Mouse (Mus musculus): Measurements from ENCODE around the gene Pitpnm2. TPM values are rescaled to one million over a fixed set of nuclear protein-coding genes. Genes with fewer than 3 reads are reported as not detected.

The Pitpnm2 gene
- total RNA-seq, 1 experiment from 2014 or later, result 17.5 TPM

DNA sequence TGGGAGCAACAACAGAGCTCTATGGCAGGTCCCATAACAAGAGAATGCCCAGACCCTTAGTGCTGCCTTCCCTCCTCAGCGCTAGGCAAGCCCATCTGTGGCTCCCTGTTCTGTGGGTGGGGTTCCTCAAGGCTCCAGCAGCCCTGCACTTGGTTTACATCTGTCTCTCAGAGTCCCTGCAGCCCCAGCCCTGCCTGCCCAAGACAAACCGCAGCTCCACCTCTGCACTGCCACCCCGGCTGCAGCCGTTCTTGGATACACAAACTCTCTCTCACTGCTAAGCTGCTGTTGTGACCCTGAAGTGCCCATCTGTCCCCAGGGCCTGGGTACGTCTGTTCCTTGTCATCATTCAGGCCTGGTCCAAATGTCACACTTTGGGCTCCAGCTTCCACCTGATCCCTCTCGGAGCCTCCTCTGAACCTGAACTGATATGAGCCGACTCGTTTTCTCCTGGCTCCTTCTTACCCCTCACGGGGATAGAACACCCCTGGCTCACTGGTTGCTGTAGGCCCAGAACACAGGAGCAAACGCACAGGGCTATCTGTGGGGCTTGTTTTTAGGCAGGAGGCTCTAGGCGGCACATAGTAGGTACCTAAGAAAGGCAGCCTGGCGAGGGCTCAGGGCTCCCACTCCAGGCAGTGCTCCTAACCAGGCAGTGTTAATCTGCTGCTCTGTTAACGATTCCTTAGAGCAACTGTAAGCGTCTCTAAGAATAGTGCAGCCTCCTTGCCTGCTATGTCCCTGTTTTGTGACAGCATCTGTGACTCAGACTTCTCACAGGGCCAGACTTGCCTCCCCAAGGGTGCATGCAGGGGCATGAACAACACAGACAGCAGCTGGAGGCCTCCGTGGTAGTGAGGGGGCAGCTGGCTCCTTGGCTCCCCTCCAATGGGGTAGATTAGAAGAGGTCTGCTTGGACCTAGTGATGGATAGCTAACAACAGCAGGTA lies 83.7 kb downstream of the Pitpnm2 start:
- ATAC-seq (replicated peaks; ENCODE audit: low read depth, poor library complexity, severe bottlenecking), result peak; percentile 87

DNA sequence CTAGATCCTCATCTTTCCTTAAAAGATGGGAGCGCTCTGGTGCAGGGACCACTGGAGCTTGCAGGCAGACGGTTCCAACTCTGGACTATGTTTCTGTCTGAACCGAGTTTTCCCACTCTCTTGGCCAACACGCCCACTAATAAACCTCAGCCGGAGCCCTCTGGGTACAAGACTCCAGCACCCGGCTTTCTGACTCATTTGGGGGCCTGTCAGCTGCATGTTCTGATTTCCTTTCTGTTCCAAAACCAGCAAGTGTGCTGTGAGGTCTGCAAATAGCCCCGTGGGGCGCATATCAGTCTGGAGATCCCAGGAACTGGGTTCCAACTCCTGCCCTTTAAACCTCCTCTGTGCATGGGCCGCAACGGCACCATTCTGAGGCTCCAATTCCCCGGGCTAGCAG lies 86.1 kb downstream of the Pitpnm2 start:
- ATAC-seq (replicated peaks; ENCODE audit: low read depth, poor library complexity, severe bottlenecking), result no peak

DNA sequence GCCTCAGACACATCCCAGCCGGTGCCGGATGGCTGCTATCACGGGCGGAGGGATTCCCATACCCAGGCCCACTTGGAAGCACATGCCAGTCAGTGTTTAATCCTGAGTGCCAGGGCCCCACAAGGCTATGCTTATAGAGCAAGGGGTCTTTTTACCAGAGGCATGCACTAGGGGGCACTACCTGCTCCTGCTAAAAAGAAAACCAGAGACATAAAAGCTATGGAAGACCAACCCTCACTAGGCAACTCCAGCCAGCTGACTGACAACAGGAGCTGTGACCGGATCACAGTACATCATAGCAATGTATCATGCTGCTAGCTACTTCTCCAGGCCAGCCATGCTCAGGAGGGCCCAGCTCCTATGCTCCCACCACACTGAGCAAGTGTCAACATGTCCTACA lies 87.0 kb downstream of the Pitpnm2 start:
- peak; percentile 59; the same call in 1 of the 2 replicates for ATAC-seq (replicated peaks; ENCODE audit: low read depth, poor library complexity, severe bottlenecking)

DNA sequence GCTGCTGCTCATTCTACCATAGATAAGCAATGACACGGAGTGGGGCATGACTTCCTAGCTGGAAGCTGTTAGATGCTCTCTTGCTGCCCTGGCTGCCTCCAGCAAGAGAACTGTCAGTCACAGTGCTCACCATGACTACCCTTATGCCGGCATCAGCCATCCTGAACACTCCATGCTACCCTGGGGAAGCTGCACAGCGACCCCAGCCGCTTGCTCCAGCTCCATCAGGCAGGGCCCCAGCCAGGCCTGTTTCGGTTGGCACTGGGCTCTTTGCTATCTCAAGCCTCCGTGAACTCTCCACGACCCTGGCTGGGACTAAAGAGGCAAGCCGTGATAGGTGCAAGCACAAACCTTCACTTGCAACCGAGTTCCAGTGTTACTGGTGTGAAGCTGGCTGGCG lies 87.7 kb downstream of the Pitpnm2 start:
- ATAC-seq (replicated peaks; ENCODE audit: low read depth, poor library complexity, severe bottlenecking), result no peak

DNA sequence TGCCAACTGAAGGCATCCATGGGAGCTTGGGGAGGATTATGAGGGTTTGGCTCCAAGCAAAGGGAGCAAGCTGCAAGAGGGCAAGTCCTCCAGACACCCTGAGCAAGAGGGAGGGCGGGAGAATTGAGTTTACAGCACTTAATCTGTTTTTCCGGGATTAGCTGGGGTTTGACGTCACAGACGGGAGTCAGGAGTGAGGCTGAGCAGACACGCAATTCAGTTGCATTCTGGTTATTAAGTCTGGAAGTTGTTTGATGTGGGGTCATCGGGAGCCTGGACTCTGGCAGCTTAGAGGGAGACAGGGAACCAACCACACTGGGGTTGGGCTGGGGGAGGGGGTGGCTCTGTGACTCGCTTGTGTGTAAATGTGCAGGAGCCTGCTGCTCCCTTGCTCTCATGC lies 90.1 kb downstream of the Pitpnm2 start:
- no peak for ATAC-seq (replicated peaks; ENCODE audit: low read depth, poor library complexity, severe bottlenecking)

DNA sequence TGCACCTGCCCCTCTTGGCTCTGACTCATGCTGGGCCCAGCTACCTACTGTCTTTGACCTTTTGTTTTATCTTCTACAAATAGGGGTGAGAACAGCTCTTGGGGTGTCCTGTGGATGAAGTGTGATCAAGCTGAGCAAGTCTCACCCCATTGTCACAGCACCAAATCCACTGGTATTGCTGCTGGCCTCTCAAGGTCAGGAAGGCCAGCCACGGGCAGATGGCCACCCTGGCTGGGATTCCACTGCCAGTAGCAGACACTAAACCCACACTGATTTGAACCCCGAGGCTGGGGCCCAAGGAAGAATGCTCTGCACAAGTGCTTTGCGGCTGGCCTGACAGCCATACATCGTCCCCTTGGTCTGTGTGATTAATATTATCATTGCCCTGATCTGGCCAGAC lies 91.3 kb downstream of the Pitpnm2 start:
- no peak for ATAC-seq (replicated peaks; ENCODE audit: low read depth, poor library complexity, severe bottlenecking)

DNA sequence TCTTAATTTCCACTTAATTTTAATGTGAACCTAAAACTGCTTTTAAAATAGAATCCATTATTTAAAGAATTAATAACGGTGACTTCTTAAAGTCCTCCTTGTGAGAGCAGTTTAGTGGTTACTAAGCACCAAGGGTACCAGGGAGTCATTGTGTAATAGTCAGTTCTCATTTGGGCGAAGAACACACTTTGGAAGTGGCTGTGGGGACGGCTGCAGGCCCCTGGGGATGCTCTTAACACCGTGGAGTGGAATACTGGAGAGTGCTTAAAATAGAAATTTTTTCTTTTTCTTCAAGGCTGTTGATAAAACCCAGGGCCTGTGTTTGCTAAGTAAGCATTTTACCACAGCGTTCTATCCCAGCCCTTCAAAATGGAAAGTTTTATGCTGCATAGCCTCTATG lies 93.6 kb downstream of the Pitpnm2 start:
- ATAC-seq (replicated peaks; ENCODE audit: low read depth, poor library complexity, severe bottlenecking), result no peak

DNA sequence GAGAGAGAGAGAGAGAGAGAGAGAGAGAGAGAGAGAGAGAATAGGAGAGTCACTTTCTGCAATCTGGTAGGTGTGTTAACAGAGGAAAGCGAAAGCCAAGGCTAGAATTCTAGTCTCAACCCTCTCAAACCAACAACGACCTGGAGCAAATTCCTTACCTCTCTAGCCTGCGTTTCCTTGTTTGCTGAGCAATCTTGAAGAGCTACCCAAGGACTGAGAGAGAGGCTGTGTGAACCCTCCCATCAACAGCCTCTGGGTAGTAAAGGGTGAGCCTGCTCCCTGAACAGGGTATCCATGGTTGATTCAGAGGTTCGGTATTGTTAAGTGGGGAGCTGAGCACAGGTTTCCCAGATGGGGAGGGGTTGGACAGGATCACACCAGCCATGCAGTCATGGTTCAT lies 96.8 kb downstream of the Pitpnm2 start:
- ATAC-seq (replicated peaks; ENCODE audit: low read depth, poor library complexity, severe bottlenecking), result no peak

DNA sequence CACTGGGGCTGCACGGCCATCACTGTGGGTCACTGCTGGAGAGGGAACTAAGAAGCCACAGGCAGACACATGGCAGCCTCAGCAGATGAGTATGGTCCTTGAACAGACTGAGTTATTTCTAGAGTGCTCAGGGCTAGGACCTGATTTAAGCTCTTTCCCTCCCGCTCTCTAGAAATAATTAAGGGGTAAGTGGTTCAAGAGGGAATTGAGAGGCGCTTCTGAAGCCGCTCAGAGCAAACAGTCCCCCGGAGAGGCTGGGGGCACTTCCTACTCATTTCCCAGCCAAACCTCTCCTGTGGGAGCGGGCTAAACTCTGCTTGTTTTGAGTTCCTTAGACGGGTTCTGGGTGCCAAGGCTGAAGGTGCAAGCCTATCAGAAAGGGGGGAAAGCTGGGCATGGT lies 98.7 kb downstream of the Pitpnm2 start:
- ATAC-seq (replicated peaks; ENCODE audit: low read depth, poor library complexity, severe bottlenecking), result no peak

DNA sequence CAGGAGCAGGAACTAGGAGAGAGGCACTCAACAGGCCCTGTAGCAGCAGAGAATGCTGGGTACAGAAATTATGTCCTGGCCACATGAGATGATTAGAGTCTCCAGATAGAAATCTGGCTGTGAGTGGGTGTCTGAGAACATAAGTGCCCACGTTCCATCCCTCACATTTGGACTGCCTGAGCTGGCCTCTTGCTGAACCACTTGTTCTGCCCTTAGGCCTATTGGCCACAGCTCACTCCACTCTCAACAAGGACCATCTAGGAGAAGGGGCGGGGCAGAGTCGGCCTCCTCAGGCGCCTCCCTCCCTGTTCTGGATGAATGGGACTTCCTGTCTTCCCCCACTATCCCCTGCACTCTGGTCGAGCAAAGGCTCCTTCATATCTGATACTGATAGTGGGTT lies 100.5 kb downstream of the Pitpnm2 start:
- no peak for ATAC-seq (replicated peaks; ENCODE audit: low read depth, poor library complexity, severe bottlenecking)

DNA sequence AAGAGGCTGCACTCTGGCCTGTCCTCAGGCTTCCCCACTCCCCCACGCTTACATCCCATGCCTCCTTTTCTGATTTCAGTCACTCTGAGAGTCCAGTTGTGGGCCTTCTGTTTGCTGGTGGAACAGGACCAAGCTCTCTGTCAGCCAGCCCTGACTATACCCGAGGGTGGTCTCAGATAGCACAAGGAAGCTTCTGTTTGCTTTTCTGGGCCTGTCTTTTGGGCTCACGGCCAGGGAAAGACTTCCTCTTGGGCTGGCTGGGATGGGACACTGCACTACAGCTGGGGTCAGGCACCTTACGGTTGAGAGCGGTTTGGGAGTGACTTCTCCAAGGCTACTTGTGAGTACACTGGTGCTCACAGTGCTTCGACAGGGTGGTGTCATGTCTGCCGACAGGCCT lies 111.5 kb downstream of the Pitpnm2 start:
- no peak for ATAC-seq (replicated peaks; ENCODE audit: low read depth, poor library complexity, severe bottlenecking)

DNA sequence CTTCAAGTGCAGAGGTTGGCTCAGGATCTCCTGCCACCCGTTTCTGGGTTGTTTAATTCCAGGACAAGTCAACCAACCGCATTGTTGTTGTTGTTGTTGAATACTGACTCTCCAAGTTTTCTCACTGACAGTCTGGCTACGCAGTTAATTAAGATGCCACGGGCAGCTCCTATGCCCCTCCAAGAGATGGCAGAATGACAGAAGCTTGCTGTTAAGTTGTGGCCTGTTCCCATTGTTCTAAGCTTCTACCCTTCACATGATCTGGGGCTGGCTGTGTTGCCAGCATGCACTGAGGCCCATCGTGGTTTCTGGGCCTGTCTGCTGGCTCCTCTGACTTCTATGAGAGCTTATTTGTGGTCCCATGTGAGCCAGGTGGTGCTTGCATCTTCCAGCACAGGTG lies 115.3 kb downstream of the Pitpnm2 start:
- ATAC-seq (replicated peaks; ENCODE audit: low read depth, poor library complexity, severe bottlenecking), result no peak

DNA sequence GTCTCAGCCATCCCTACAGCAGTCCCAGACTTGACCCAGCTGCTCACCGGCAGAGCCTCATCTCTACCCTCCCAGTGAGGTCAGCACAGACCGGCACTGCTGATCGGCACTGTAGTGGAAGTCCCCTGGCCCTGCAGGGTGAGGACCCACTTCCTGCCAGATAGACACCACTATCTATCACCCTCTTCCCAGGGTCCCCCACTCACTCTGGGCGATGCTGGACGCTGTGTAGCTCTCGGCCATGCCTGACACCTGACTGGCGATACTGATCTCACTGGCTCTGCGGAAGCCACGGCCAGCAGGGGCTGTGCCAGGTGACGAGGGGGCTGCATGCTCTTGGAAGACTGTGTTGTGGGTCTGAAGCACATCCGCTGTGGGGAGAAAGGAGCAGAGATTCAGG lies 124.5 kb downstream of the Pitpnm2 start:
- no peak for ATAC-seq (replicated peaks; ENCODE audit: low read depth, poor library complexity, severe bottlenecking)

DNA sequence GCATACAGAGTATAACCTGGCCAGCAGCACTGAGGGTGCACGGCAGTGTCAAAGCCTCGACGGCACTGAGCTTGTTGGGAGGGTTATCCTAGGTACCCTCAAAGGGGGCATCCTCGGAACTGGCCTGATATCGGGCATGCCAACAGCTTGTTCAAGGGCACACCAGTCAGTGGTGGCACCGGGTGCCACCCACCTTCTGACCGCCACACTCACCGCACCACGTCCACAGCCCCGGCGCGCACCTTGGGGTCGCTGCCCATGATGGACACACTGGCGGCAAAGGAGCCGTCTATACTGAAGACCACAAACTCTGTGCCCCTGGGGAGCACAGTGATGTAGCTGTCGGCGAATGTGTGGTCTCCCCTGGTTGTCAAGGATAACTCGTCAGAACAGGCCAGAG lies 127.2 kb downstream of the Pitpnm2 start:
- no peak for ATAC-seq (replicated peaks; ENCODE audit: low read depth, poor library complexity, severe bottlenecking)

DNA sequence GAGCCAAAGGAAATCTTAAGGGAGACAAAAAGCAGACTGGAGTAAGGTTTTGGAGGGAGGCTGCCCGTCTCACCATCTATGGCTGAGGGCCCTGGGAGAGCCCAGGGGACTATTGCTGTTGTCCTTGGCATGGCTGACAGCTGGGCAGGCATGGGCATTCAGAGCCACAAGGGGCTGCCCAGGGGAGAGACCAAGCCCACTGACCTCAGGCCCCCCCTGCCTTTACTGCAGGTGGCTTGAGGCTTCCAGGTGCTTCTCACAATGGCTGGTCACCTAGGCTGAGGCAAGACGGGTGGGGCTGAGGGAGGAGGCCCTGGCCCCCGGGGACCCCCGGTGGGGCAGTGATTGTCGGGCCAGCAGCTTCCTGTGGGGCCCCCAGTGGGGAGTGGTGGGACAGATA lies 130.4 kb downstream of the Pitpnm2 start:
- no peak for ATAC-seq (replicated peaks; ENCODE audit: low read depth, poor library complexity, severe bottlenecking)

DNA sequence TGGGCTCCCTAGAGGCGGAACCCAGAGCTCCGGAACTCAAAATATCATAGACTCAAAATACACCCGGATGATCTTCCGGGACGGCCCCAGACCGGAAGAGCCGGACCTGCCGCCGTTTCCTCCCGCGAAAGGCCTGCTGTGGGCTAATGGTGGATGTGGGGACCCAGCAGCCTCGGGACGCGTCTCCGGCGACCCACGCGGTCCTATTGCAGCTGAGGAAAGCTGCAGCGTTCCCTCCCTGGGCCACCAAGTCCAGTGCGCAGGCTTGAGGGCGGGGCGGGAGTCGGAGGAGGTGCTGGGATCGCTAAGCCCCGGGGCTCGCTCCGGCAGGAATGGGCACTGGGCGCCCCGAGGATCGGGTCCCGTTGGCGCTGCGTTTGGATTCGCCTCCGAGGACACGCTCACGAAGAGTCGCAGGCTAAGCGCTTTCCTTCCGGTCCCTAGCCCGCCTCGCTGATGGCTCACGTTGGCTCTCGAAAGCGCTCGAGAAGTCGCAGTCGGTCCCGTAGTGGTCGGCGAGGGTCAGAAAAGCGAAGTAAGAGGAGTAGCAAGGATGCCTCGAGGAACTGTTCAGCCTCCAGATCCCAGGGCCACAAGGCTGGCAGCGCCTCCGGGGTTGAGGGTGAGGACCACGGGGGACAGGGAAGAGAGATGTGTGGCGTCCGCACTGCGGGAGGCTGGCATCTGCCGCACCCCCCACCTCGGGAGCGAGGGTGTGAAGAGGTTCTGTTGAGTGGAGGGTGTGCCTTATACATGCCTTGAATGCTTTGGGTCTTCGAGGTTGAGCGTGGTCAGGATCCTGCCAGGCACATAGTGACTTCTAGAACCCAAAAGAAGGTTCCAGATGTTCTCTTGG lies 133.3 kb downstream of the Pitpnm2 start, which contains the start of gene Arl6ip4:
Arl6ip4 (plus strand) TSS at position 100 of the 856 bp plus-strand sequence.
- ATAC-seq (replicated peaks; ENCODE audit: low read depth, poor library complexity, severe bottlenecking), result peak; percentile 27

DNA sequence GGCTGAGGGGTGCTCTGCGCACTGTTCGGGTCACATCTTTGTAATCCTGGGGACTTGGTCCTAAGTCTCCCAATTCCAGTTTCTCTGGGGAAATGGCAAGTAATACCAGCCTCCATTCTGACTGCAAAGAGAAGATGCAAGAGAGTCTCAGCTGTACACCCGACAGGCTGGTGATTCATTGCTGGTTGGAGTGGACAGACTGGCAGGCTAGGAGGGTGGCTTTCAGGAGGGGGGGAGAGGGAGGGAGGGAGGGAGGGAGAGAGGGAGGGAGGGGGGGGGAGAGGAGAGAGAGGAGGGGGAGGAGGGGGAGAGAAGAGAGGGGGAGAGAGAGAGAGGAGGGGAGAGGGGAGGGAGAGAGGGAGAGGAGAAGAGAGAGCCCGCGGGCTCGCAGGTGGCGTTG lies 134.0 kb downstream of the Pitpnm2 start:
- no peak for ATAC-seq (replicated peaks; ENCODE audit: low read depth, poor library complexity, severe bottlenecking)

DNA sequence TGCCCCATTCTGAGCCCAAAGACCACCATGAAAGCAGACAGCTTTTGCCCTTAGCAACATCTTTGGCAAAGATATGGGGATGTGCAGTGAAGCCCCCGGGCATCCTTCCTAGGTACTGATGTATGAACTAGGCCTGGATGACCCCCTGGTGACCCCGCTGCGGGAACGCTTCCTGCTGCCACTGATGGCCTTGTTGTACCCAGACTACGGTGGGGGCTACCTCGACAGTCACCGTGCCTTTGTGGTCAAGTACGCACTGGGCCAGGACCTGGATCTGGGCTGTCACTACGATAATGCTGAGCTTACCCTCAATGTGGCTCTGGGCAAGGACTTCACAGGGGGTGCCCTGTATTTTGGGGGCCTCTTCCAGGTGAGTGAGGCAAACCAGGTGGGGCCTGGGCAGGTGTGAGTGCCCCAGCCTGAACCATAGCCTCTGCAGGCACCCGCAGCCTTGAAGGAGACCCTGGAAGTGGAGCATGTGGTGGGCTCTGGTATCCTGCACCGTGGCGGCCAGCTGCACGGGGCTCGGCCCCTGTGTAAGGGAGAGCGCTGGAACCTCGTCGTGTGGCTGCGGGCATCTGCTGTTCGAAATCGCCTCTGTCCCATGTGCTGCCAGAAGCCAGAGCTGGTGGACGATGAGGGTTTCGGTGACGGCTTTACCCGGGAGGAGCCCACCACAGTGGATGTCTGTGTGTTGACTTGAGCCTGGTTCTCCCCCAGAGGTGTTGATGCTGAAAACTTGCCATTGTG lies 135.1 kb downstream of the Pitpnm2 start:
- ATAC-seq (replicated peaks; ENCODE audit: low read depth, poor library complexity, severe bottlenecking), result no peak

DNA sequence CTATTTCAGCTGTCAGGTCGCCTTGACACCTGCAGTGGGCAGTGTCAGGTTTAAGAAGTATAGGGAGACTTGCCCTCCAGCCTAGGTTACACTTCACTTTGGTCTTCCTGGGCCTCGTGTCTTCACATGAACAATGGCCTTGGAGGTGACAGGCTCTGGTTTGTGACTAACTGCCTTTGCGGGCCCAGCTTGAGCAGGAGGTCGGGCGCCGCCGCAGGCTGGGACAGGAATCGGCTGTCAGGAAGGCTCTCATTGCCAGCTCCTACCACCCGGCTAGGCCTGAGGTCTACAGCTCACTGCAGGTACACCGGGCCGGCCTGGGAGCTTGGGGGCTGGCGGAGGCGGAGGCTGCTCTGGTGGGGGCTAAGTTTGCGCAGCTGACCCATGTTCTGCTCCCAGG lies 136.5 kb downstream of the Pitpnm2 start:
- ATAC-seq (replicated peaks; ENCODE audit: low read depth, poor library complexity, severe bottlenecking), result peak; percentile 45

DNA sequence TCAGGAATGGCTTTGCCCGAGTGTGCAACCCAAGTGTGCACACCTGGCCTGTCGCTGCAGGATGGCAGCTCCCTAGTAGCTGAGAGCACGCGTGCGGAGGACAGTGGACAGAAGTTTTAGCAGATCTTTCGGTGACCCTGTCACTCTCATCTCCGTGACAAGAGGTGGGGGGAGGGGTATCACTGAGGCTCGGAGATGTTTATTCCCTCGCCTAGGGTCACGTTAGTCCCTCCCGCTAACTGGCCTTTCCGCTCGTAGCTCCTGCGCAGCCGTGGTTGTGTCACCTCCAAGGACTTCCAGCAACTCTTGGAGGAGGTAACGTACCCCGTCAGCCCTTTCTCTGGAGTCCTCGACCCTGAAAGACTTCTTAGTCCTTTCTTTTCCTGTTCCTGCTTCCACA lies 137.0 kb downstream of the Pitpnm2 start:
- no peak for ATAC-seq (replicated peaks; ENCODE audit: low read depth, poor library complexity, severe bottlenecking)

Measured in common myeloid progenitor, adult 5-6 weeks (primary cell).